In genomic region chr6:140454388-140454787, GRCm38 (mm10) we compare ENCODE assay signal across 19 mouse cellular contexts.
"Had no signal": no experiment of that assay in that cellular context is flagged by ENCODE, and none has a peak within 500 bp of the region (broad histone marks: within the 10 kb centered on the region; RNA-seq: fewer than 3 reads in every experiment).

No protein-coding gene starts in this region.

- H3K9ac ChIP-seq: kidney, embryonic 15.5 days; liver, embryonic 13.5 days; lung, embryonic 14.5 days; midbrain, embryonic 12.5 days; midbrain, embryonic 15.5 days; neural tube, embryonic 12.5 days; neural tube, embryonic 15.5 days had no signal

- H3K9me3 ChIP-seq: kidney, embryonic 15.5 days; liver, embryonic 13.5 days; midbrain, embryonic 12.5 days; midbrain, embryonic 15.5 days; neural tube, embryonic 12.5 days; neural tube, embryonic 15.5 days had no signal

- H3K4me2 ChIP-seq: kidney, embryonic 15.5 days; liver, embryonic 13.5 days; lung, embryonic 14.5 days; midbrain, embryonic 12.5 days; midbrain, embryonic 15.5 days; neural tube, embryonic 12.5 days; neural tube, embryonic 15.5 days had no signal

- H3K4me1 ChIP-seq: liver, embryonic 13.5 days had no signal

- ATAC-seq: lung, postnatal 0 days; midbrain, embryonic 15.5 days had no signal

- H3K4me3 ChIP-seq: kidney, embryonic 15.5 days; layer of hippocampus, adult 2 months; left cerebral cortex, adult 2 months; liver, embryonic 13.5 days; midbrain, embryonic 12.5 days; midbrain, embryonic 15.5 days; neural tube, embryonic 12.5 days; neural tube, embryonic 15.5 days had no signal

- H3K27ac ChIP-seq: kidney, embryonic 15.5 days; layer of hippocampus, adult 2 months; left cerebral cortex, adult 2 months; liver, embryonic 13.5 days; macrophage; midbrain, embryonic 12.5 days; midbrain, embryonic 15.5 days; neural tube, embryonic 12.5 days; neural tube, embryonic 15.5 days; stomach, postnatal 0 days had no signal

- DNase-seq: kidney, postnatal 25 days; layer of hippocampus, postnatal 36 days; liver, embryonic 13.5 days; lung, embryonic 14.5 days; right cerebral cortex, adult 18-20 months; right cerebral cortex, postnatal 14 days; right cerebral cortex, postnatal 4 days; thymus, adult 2 months; thymus, postnatal 25 days had no signal

- H3K27me3 ChIP-seq: kidney, embryonic 15.5 days; liver, embryonic 13.5 days; midbrain, embryonic 12.5 days; midbrain, embryonic 15.5 days; neural tube, embryonic 12.5 days; neural tube, embryonic 15.5 days had no signal

- H3K36me3 ChIP-seq: liver, embryonic 13.5 days; midbrain, embryonic 15.5 days; neural tube, embryonic 15.5 days had no signal
